Mouse (Mus musculus): ENCODE data around the gene Def6. TPM values are rescaled to one million over a fixed set of nuclear protein-coding genes. Genes with fewer than 3 reads are reported as not detected.

Gene Def6
- total RNA-seq, 2 experiments from 2014 or later, result 2.4 to 2.6 TPM

DNA sequence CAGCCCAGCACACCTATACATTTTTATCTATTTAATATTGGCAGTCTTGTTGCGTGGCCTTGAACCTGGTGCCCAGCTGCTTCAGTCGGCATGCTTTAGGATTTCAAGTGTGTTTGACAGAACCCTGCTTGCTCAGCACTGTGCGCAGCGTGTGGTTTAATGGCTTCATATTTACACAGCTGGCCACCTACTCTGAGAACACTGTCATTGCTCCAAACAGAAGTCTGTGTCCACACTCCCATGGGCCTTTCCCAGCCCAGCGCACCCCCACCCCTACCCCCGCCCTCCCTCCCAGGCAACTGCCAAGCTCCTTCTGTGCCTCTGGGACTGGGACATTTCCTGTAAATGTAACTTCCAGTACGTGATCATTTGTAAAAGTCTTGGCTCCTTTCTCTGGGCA is 45.6 kb downstream of the Def6 start:
- no peak for TF ChIP-seq CTCF (conservative IDR thresholded peaks at IDR 0.05)
- no peak for DNase-seq (ENCODE audit: low spot score in 2 of 2)
- Histone ChIP-seq H3K27ac (no peak overlapping the region), H3K4me3 (no peak overlapping the region)

DNA sequence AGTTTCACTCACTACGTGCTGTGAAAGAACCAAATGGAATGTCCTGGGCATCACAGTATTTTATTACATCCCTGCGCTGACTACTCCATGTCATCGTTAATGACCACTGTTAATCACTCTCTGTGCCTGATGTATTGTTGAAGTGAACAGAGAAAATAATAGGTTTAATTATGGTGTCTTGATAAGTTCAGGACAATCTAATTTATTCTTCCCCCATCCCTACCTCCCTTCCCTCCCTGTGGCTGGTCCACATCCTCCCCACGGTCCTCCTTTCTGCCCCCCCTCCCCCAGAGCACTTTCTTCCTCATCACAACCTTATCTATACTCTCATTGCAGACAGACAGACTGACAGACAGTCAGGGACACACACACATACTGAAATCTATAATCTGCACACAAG is 47.2 kb downstream of the Def6 start:
- DNase-seq (ENCODE audit: low spot score in 2 of 2), result no peak
- no peak overlapping the region for H3K4me3 ChIP-seq
- TF ChIP-seq CTCF (conservative IDR thresholded peaks at IDR 0.05), result no peak
- no peak overlapping the region for H3K27ac ChIP-seq

DNA sequence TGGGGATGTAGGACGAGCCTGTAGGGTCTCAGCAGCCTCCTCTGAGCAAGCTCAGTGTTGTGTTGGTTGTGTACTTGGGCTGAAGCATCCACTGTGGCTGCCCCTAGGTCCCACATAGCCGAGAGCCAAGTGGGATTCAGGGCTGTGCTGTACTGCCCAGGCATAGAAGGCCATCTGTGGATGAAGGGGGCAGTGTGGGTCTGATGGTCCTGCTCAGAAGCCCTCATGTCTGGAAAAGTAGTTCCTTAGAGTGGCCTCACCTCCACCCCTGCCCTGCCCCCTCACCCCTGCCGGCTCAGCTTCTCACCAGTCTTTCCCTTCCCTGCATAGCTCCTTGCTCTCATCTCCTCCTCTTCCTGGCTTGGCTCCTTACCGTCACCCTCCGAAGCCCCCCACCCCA is 48.1 kb downstream of the Def6 start:
- no peak for TF ChIP-seq CTCF (conservative IDR thresholded peaks at IDR 0.05)
- no peak for DNase-seq (ENCODE audit: low spot score in 2 of 2)
- H3K27ac ChIP-seq, result no peak overlapping the region; the same call in 1 of the 2 replicates
- H3K4me3 ChIP-seq, result no peak overlapping the region

DNA sequence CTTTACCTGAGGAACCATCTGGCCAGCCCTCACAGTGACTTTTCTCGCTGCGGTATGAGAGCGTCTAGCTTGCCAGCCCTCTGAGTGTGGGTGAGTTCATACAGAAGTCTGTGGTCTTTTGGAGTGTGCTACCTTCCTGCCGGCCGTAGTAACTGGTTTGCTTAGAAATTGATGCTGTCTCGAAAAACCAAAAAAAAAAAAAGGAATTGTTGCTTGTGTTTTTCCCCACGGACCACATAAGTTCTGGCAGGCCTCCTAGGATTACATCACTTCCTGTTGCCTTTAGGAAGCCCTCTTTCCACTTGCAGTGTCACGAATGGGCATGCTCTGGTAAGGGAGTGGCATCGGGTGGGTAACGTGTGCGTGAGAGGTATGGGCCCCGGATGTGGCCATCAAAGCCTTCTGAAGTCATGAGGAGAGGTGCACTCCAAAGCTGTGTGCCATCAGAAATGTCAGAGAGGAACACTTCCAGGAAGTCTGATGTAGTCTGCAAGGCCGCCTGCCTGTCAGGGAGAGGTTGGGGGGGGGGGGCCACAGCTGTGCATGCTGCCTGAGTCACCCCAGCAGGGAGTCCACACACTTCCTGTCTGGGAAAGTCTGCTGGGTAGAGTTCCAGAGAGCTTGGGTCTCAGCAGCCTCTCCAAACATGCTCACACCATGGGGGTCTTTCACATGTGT is 49.2 kb downstream of the Def6 start:
- Histone ChIP-seq H3K4me3 (no peak overlapping the region), H3K27ac (peak overlapping the region; percentile 36)
- DNase-seq (ENCODE audit: low spot score in 2 of 2), result no peak
- no peak for TF ChIP-seq CTCF (conservative IDR thresholded peaks at IDR 0.05)

DNA sequence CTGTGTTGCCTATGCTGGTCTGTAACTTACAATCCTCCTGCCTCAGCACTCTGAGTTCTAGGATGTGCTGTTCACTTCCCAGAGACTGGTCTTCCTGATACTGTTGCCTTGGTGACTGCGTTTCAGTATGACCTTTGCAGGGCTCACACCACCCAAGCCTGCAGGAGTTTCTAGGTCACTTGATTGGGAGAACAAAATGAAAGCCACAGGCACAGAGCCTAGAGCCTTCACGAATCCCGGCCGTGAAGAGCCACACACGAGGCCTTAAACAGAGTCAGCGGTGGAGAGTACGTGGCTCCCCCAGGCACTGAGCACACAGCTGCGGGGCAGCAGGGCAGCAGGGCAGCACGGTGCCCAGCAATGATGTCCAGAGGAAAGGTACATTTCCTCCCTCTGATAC is 50.7 kb downstream of the Def6 start:
- H3K27ac ChIP-seq, result no peak overlapping the region
- DNase-seq (ENCODE audit: low spot score in 2 of 2), result no peak
- no peak overlapping the region for H3K4me3 ChIP-seq
- no peak for TF ChIP-seq CTCF (conservative IDR thresholded peaks at IDR 0.05)

DNA sequence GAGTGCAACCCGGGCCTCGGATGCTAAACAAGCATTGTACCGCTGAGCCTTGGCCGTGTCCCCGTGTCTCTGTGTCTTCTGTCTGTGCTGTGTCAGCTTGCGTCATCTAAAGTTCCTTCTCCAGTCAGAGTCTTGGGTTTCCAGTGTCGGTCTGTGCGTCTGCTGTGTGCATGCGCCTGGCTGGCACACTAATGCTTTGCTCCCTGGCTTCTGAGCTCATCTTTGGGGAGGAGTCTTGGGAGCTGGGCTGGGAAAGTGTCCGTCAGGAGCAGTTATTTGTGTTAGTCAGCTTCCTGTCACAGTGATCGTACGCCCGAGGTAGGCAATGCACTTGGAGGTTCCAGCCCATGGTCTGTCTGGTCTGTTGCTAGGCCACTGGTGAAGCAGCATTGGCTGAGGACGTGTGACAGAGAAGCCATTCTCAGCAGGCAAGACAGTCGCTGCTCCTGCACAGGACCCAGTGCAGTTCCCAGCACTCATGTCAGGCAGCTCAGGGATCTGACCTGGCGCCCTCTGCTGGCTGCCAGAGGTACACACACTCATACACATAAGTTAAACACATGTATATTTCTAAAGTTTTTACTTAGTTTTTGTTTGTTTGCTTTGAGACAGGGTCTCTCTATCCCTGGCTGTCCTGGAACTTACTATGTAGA is 52.4 kb downstream of the Def6 start:
- DNase-seq (ENCODE audit: low spot score in 2 of 2), result no peak
- no peak overlapping the region for H3K27ac ChIP-seq
- TF ChIP-seq CTCF (conservative IDR thresholded peaks at IDR 0.05), result peak; percentile 72
- H3K4me3 ChIP-seq, result no peak overlapping the region

DNA sequence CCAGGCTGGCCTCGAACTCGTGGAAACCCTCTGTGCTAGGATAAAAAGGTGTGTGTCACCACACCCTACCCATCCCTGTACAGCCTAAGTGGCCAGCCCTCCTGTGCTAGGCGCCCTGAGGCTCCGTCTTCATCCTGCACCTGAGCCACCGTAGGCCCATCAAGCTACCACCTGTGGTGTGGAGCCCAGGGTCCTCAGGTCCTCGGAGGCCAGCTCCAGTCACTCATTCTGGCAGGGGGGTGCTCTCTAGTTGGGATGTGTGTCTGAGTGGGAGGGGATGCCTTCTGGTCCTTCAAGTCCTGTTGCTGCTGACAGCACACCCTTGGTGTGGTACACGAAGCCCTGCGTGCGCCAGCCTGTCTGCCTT is 52.9 kb downstream of the Def6 start:
- TF ChIP-seq CTCF (conservative IDR thresholded peaks at IDR 0.05), result no peak
- Histone ChIP-seq H3K27ac (no peak overlapping the region), H3K4me3 (no peak overlapping the region)
- no peak for DNase-seq (ENCODE audit: low spot score in 2 of 2)

DNA sequence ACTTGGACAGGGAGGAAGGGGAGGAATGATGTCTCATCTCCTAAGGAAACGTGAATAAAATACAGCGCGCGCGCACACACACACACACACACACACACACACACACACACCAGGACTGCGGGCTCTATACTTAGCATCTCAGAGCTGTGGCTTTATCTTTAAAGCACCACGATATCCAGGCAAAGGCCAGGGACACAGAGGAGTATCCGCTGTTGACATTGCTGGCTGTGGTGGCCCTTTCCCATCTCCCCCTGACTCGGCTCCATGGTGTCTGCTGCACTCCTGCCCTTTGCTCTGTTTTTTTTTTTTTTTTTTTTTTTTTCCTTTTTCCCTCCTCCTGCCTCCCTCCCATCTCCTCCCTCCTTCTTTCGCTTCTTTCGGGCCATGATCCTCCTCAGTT is 54.2 kb downstream of the Def6 start:
- H3K4me3 ChIP-seq, result no peak overlapping the region
- no peak for DNase-seq (ENCODE audit: low spot score in 2 of 2)
- TF ChIP-seq CTCF (conservative IDR thresholded peaks at IDR 0.05), result no peak
- no peak overlapping the region for H3K27ac ChIP-seq

DNA sequence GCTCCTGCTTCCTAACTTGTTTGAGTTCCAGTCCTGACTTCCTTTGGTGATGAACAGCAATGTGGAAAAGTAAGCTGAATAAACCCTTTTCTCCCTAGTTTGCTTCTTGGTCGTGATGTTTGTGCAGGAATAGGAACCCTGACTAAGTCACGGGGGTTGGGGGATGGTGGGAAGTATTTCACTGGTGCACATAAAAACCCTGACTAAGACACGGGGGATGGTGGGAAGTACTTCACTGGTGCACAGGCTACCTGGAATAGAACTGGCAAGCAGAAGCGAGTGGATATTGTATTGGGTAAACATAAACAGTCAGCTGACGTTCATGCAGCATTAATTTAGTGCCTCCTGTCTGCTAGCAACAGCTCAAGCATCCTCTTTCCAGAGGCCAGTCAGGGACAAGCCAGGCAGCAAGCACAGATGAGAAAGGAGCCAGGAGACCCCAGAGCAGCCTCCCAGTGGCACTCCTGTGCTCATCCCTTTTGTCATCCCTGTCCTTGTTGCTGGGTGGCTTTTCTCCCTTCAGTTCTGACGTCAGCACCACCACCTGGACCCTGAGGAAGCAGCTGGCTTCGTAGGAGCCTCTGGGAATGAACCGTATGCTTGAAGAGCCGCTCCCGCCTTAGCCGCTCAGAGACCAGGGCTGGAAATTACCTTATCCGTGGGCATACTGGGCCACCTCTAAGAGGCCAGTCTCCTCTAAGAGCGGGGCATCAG is 55.8 kb downstream of the Def6 start:
- DNase-seq (ENCODE audit: low spot score in 2 of 2), result peak; percentile 45 to 55
- no peak overlapping the region for H3K4me3 ChIP-seq
- TF ChIP-seq CTCF (conservative IDR thresholded peaks at IDR 0.05), result no peak
- H3K27ac ChIP-seq, result no peak overlapping the region

DNA sequence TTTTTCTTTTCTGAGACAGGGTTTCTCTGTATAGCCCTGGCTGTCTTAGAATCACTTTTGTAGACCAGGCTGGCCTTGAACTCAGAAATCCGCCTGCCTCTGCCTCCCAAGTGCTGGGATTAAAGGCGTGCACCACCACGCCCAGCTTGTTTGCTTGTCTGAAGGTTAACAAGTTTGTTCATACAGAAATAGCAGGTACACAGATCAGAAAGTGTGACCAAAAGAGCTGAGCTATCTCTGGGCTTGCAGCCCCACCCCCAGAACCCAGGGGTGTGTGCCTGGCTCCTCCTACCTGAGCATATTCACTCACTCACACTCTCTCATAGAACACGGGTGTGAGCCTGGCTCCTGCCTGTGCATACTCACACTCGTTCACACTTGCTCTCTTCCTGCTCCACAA is 59.7 kb downstream of the Def6 start:
- H3K27ac ChIP-seq, result no peak overlapping the region
- no peak overlapping the region for H3K4me3 ChIP-seq
- TF ChIP-seq CTCF (conservative IDR thresholded peaks at IDR 0.05), result no peak
- DNase-seq (ENCODE audit: low spot score in 2 of 2), result no peak

DNA sequence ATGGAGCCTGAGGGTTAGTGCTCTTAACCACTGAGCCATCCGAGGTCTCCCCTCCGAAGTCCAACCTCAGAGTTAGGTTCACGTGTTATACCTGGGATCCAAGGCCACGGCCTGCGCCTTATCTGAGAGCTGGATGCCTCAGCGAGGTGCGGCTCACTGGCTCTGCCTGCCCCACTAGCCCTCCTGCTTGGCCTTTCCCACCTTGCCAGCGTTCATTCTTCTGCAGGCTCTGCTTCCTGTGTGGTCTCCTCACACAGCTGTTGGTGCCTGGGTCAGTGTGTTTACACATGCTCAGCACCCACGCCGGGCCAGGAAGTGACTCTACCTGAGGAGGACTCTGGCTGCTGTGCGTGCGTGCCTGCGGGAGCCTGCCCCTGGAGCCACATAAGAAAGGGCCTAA is 62.6 kb downstream of the Def6 start:
- DNase-seq (ENCODE audit: low spot score in 2 of 2), result no peak
- no peak for TF ChIP-seq CTCF (conservative IDR thresholded peaks at IDR 0.05)
- Histone ChIP-seq H3K27ac (no peak overlapping the region), H3K4me3 (no peak overlapping the region)

DNA sequence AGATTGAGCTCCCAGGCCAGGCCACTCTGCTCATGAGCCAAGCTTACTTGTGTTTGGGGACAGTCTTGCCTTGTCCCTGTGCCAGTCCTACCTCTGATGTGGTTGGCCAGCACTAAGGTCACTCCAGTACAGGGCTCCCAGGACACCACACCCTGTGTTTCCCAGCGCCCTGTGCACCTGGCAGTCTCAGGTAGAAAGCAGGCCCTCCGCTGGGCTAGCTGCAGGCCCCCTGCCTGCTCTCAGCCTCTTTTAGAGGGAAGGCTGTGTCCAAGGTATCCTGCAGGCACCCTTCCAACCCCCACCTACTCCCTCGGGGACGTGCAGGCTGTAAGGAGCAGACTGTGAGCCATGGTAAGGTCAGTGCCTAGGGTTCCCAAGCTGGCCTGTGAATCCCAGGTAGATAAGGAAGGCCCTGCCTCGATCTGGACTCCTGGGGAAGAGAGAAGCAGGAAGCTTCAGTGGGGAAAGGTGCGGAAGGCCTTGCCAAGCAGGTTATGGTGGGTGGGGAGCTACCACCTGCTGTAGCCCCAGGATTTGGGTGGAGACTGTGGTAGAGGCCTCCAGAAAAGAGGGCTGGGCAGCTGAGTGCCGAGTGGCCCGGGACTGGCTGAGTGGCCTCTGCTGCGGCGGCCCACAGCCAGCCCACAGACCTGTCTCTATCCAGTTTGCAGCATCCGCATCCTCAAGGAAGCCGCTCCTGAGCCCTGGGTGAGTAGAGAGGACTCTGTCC is 64.1 kb downstream of the Def6 start:
- H3K27ac ChIP-seq, result no peak overlapping the region
- H3K4me3 ChIP-seq, result no peak overlapping the region
- TF ChIP-seq CTCF (conservative IDR thresholded peaks at IDR 0.05), result no peak
- no peak for DNase-seq (ENCODE audit: low spot score in 2 of 2)

DNA sequence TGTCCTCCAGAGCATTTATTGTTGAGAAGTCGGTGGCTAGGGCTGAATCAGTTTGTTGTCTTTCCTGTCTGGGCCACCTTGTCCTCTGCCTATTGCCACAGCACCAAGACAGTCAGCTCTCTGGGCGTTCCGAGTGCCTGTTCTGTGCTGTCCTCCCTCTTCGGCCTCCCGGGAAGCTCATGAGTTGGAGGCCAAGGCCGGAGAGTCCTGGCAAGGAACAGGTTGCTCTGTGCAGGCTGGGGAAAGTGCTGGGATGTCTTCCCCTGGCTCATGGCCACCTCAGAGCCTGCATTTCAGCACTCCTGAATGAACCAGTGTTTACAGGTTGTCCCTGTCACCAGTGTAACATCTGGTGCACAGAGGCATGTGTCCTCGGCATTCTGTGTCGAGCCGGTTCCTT is 64.7 kb downstream of the Def6 start:
- no peak for DNase-seq (ENCODE audit: low spot score in 2 of 2)
- no peak overlapping the region for H3K27ac ChIP-seq
- no peak overlapping the region for H3K4me3 ChIP-seq
- no peak for TF ChIP-seq CTCF (conservative IDR thresholded peaks at IDR 0.05)
